Mouse (Mus musculus) neural tube, embryonic 10.5 days (tissue): ENCODE measurements around the gene Spaca4.

Source experiments
- DNase-seq: peaks from one replicate; pipeline ENCODE4 v3.0.0-alpha.2; 2017; ENCODE audit warnings: low spot score; ENCODE audit errors: extremely low spot score

Gene Spaca4

GRCm38 (mm10) chr7:45725713-45726112, at the start of gene Spaca4:
Spaca4 (minus strand) TSS chr7:45725813.
- DNase-seq = no peak

DNA sequence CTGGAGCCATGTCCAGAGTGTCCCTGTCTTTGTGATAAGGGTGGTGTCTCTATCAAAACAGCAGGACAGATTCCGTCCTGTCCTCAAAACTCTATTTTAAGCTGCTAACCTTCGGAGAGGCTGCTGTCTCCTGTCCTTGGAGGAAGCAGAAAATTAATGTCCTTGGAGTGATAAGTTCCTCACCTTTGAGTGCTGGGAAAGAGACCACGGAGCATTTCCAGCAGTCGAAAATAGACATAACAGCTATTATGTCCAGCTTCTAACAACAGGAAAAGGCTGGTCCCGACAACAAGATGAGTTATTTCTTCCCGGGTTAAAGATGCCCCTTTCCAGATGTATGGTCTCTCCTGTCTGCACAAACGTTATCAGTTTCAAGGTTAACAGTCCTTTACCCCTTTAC, 49.6 kb upstream of the Spaca4 start:
- DNase-seq = no peak

DNA sequence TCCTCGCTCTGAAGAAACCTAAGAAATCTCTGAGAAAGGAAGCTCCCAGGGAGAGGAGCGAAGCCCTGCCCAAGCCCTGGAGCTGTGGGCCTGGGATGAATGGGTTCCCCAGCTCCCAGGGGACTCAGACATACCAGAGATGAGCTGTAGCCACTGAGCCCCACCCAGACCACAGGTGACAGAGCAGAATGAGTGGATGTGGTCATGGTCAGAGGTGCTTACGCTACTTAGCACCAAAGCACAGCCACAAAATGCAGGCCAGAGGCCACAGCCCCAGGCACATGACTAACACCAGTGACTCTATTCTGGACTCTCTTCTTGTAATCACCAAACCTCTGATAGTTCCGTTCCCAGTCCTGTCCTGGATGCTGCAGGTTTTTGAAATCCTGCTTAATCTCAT, 45.5 kb upstream of the Spaca4 start:
- DNase-seq = no peak

GRCm38 (mm10) chr7:45770427-45771082, 44.9 kb upstream of the Spaca4 start:
- no peak for DNase-seq

DNA sequence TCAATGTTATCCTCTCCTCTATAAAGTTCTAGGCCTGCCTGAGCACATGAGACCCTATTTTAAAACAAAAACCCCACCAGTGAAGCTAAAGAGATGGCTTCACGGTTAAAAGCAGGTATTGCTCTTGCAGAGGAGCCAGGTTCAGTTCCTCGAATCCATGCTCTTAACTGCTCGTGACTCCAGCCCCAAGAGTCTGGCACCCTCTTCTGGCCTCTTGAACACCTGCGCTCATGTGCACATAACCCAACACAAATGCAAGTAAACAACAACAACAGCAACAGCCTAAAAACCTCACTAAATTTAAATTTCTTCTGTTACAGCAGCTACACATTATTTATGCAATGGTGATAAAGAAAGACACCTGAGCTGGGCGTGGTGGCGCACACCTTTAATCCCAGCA, 41.9 kb upstream of the Spaca4 start:
- no peak for DNase-seq

GRCm38 (mm10) chr7:45766764-45767163, 41.2 kb upstream of the Spaca4 start:
- DNase-seq = no peak

GRCm38 (mm10) chr7:45765995-45766394, 40.4 kb upstream of the Spaca4 start:
- no peak for DNase-seq

- DNase-seq = no peak
These were observed 34.5 kb upstream of the Spaca4 start for GRCm38 (mm10) chr7:45760151-45760550.

- DNase-seq = no peak
These were observed 33.8 kb upstream of the Spaca4 start for GRCm38 (mm10) chr7:45759400-45759799.

GRCm38 (mm10) chr7:45755703-45756102, 30.1 kb upstream of the Spaca4 start:
- DNase-seq = no peak

DNA sequence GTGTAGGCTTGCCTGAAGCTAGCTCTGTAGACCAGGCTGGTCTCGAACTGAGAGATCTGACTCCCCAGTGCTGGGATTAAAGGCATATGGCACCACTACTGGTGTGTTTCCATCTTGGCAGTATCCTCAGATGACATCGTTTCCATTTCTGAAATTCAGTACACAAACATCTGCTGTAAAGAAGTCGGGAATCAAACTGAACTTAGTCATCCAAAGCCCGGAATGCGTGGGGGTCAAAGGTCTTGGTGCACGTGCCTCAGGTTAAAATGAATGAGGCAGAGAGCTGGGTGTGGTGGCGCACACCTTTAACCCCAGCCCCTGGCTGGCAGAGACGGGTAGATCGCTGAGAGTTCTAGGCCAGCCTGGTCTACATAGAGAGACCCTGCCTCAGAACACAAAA, 24.5 kb upstream of the Spaca4 start:
- DNase-seq = no peak

DNA sequence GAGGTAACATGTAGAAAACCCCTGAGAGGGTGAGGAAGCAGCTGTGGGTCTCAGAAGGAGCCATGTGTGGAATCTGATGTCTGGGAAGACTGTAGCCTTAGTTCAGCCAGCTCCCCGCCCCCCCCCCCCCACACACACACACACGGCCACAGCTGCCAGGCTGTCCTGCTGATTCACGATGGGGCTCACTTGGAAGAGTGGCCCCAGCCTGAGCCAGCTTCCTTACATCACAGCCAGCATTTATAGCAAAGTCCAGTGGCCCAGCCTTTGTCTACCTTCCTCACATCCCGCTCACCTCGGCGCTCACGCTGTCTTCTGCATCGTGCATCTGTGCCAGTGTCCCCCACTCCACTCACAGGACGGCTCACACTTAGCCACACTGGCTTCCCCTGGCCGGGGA, 23.8 kb upstream of the Spaca4 start:
- no peak for DNase-seq

DNA sequence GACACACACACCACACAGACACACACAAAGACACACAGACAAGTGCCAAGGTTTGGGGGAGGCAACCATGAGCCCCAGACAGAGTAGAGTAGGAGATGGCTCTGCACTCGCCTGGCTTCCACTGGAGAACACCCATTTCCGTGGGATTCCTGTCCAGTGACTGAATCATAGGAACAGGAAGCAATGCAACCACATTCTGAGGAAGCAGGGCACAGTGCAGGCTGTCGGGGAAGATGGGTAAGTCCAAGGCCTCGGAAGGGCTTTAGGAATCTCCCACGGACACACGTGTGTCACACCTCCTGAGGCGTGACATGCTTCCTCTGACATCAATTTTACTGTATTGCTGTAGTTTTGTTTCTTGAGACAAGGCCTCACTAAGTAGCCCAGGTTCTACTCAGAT, 22.5 kb upstream of the Spaca4 start:
- no peak for DNase-seq

- DNase-seq = no peak
These were observed 21.8 kb upstream of the Spaca4 start for GRCm38 (mm10) chr7:45747450-45747849.

DNA sequence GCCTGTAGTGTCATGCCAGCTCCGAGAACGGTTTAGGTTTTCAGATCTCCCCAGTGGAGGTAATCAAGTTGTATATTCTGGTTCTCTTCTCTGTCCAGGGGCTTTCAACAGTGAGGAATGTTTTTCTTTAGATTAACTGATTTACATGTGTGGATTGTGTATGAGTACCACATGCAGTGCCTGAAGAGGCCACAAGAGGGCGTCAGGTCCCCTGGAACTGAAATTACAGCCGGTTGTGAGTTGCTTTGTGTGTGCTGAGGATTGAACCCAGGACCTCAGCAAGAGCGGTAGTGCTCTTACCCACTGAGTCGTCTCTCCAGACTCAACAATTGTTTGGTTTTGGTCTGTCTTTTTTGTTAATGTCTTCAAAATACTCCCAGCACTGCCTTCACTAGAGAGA, 20.9 kb upstream of the Spaca4 start:
- DNase-seq = no peak

DNA sequence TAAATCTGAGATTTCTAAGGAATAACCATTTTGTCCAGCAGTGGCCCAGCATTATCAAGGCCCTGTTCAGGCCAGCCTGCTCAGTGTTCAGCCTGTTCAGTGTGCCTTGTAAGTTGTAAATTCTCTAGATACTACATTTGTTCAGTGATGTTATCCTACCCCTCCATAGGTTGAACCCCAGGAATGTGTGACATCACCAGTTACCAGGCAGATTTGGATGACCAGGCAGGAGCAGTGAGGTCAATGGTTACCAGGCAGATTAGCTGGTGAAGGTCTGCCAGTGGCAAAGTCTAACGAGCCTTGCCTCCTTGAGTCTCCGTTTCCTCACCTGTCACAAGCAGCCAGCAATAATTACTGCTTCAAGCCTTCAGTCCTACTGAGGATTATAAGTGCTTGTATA, 18.8 kb upstream of the Spaca4 start:
- DNase-seq = peak; percentile 50

GRCm38 (mm10) chr7:45742338-45742737, 16.7 kb upstream of the Spaca4 start:
- DNase-seq = no peak

GRCm38 (mm10) chr7:45741777-45742176, 16.2 kb upstream of the Spaca4 start:
- DNase-seq = no peak

DNA sequence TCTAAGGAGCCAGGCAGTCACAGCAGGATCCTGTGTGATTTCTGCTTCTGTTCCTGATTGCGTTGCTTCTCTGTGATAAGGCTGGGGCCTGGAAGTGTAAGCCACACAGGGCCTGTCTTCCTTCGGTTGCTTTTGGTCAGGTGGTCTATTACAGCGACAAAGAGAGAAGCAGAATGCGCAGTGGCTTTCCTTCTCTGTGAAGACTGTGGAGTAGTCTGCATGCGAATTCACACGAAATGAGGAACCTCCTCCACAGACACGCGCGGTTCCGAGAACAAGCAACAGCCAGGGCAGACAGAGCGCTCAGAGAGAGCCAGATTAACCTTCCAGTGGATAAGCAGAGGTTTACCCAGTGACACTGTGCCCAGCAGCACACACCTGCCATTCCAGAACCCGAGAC, 15.7 kb upstream of the Spaca4 start:
- no peak for DNase-seq

DNA sequence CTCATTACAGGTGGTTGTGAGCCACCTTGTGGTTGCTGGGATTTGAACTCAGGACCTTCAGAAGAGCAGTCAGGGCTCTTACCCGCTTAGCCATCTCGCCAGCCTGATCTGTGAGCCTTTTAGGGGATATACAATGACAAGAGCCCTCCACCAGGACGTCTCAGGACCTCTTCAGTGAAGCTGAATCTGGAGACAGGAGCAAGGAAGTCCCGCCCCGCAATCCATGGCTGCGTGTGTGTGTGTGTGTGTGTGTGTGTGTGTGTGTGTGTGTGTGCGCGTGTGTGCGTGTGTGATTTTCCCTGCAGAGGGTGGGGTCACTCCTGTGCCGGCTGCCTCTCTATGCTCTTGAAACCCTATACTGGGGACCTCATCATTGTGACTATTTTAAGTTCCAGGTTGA, 14.2 kb upstream of the Spaca4 start:
- DNase-seq = no peak

- DNase-seq = peak; percentile 82
These were observed 13.7 kb upstream of the Spaca4 start for GRCm38 (mm10) chr7:45739162-45739763.

DNA sequence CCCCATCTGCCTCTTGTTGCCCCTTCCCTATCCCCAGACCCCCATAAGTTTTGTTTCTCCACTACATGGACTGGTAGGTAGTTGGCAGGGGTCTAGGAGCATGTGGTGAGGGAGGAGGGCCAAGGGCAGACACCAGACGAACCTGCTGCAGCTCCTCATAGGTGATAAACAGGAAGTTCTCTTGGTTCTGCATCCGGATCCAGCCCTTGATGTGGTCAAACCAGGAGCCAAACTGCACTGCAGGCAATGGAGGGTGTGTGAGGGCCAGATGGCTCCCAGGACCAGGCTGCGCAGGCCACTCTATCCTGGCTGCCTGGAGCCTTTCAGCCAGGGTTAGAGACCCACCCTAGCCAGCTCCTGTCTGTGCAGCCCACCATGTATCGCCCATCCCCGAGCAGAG, 7.9 kb upstream of the Spaca4 start:
- no peak for DNase-seq

DNA sequence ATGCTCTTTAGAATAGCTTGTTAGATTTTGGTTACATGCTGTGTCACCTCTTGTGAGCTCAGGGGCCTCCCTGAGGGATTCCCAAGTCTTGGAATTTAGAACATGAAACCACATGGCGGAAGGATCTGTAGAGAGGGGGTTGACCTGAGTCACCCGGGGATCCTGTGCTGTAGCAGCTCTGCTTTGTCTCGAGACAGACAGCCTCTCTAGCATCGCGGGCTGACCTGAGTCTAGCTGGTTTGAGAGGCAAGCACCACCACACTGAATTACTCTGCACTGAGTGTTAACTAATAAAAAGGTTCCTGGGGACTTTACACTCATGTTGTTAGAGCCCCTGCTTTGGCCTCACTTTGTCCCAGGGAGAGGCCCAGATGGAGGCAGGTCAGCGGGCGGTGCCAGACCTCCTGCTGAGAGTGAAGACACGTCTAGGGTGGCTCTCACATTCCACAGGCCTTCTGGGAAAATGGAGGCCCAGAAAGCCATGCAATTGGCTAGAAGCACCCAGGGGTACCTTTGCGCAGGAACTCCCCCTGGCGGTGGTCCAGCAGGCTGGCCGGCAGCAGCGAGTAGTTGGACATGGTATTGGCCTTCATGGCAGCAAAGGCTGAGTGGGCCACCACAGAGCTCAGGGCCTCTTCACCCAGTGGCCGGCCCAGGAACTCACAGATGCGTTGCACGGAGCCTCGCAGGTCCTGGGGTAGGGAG, 5.3 kb upstream of the Spaca4 start:
- peak; percentile 69 for DNase-seq
